Mouse (Mus musculus): ENCODE measurements around the gene Nlrc4.

DNA sequence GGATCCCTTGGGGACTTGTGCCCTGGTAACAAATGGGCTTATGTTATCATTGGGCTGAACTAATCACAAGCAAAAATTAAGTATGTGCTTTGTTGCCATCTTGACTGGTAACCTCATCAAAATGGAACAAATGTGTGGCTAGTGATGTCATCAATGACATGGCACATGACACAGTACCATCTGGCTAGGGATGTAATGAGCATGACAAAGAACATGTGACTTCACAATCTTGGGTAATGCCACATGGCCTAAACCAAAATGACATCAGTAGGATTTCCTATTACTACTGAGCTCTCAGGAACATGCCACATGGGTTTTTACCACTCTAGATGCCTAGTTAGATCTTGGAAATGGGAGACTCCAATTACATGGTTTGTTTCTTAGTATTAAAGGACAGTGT, 42.1 kb upstream of the Nlrc4 start:
- no peak for TF ChIP-seq CTCF (IDR thresholded peaks at IDR 0.05; ENCODE audit: borderline replicate concordance, insufficient read depth, low read length)
- TF ChIP-seq POLR2A (IDR thresholded peaks at IDR 0.05; ENCODE audit: low read depth, low read length): no peak

Measured in embryonic fibroblast, embryonic 13.5 days (primary cell).